Mouse (Mus musculus): ENCODE measurements around the gene Kat6b.

Gene Kat6b

GRCm38 (mm10) chr14:21711231-21711630, 230.0 kb downstream of the Kat6b start:
- no peak for DNase-seq (ENCODE audit: low spot score)

DNA sequence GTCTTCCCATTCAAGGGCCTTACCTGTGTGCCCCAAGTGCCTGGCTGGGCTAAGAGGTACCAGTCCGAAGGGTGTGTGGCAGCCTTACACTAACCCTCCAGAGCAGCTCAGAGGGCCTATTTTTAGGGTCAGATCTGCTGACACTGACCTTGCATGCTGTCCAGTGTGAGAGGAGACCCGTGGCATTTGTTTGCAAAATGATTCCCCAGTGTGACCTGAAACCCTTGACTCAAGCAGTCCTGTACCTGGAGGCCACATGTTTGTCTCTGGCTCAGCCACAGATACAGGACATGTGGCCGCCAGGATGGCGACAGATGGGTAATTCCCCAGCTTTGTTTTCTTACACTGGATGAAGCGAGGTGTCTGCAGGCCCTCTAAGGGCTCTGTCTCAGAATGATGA, 233.3 kb downstream of the Kat6b start, which contains the start of gene Dupd1:
Gene Dupd1, minus strand, starts transcription at position 91 of the 400 bp plus-strand sequence.
- no peak for DNase-seq (ENCODE audit: low spot score)

DNA sequence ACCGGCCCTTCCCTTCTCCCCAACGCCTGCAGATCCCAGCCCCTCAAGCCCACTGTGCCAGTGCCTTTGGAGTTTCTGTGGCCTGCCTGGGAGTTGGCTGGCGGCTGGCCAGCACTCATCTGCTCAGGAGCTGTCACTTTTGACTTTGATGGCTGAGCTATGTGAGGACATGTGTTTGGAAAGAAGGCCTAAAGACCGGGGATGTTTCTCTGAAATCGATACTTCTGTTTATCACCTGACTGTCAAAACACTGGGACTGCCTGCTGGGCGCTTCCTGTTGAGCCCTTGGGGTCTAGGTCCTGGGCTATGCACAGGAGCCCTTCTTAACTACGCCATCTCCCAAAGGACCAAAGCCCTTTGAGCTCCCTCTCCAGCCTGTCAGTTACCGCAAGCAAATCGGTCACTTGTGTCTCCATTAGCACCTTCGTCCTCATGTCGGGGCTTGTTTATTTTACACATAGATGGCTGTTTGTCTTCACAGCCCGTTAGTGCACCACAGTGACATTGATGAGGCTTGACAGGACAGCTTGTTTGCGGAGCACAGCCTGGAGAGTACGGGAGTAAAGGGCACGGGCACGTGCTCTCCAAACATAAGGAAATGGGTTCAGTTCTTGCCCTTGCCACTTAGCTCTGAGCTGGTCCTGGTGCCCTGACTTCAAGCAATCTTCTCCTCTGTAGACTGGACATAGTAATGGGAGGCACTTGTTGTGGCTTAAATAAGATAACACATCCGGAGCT, 238.6 kb downstream of the Kat6b start:
- DNase-seq (ENCODE audit: low spot score): no peak

DNA sequence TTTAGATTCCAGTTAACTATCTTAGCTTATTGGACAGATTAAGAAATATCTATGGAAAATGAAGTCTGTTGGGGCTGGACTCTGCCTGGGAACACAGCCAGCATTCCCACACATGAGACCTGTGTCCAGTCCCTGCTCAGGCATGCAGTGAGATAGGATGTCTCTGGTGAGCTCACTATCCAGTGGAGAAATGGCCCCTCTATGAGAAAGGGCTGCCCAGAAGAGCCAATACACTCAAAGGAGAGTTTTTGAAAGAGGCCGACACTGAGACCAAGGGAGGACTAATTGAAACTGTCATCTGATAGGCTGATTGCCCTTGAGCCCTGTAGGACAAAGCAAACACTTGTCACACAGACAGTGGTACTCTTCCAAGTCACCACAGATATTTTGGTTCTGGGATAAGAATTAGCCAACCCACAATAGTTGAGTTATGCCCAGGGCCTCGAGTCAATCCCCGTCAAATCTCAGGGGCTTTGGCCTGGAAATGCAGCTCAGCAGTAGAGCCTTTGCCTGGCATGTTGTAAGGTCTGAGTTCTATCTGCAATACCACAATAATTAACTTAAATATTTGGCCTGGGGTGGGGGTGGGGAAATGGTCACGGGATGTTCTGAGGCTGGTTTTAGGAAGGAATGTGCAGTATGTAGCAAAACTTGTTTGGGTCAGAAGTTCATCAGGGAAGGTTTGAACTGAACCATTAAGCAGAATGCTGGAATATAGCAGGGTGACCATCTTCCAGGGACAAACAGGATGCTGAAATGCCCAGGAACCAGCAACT, 239.4 kb downstream of the Kat6b start:
- DNase-seq (ENCODE audit: low spot score): no peak
